In genomic region chr7:90409934-90410333, GRCm38 (mm10) we compare ENCODE assay signal across 1 mouse cellular context.
TF ChIP-seq lines count a peak whose summit lies in the region.

No protein-coding gene starts in this region.

TF ChIP-seq in CH12.LX, 34 proteins besides CTCF, POLR2A, EP300 and RAD21 (continued from another document):
- TF ChIP-seq CHD2 (IDR thresholded peaks at IDR 0.05; ENCODE audit: low read length) (no peak), KAT2A (IDR thresholded peaks at IDR 0.05; ENCODE audit: insufficient replicate concordance, low read length) (no peak), MEF2A (IDR thresholded peaks at IDR 0.05; ENCODE audit: borderline replicate concordance, low read depth, low read length) (no peak), NRF1 (IDR thresholded peaks at IDR 0.05; ENCODE audit: low read depth, low read length) (no peak), MAFK (IDR thresholded peaks at IDR 0.05; ENCODE audit: insufficient replicate concordance, low read length) (no peak), UBTF (IDR thresholded peaks at IDR 0.05; ENCODE audit: low read depth, low read length) (no peak), PAX5 (IDR thresholded peaks at IDR 0.05; ENCODE audit: low read length) (no peak), ETS1 (conservative IDR thresholded peaks at IDR 0.05; ENCODE audit: low read depth, low read length) (no peak), JUND (conservative IDR thresholded peaks at IDR 0.05; ENCODE audit: low read depth, low read length) (peak; percentile 44; the same call in 1 of the 2 replicates), ELF1 (IDR thresholded peaks at IDR 0.05; ENCODE audit: low read depth, low read length) (0 out of 2 replicates have a peak, but pooled peaks have one; percentile 21), SMC3 (IDR thresholded peaks at IDR 0.05; ENCODE audit: low read depth, low read length) (peak; percentile 90), ZNF384 (IDR thresholded peaks at IDR 0.05; ENCODE audit: low read depth, low read length) (peak; percentile 24; the same call in 1 of the 2 replicates), USF2 (conservative IDR thresholded peaks at IDR 0.05; ENCODE audit: low read depth, low read length) (no peak), MAZ (IDR thresholded peaks at IDR 0.05; ENCODE audit: low read depth, low read length) (0 out of 2 replicates have a peak, but pooled peaks have one; percentile 54), TCF12 (IDR thresholded peaks at IDR 0.05; ENCODE audit: low read depth, low read length) (0 out of 2 replicates have a peak, but pooled peaks have one; percentile 38), JUN (IDR thresholded peaks at IDR 0.05; ENCODE audit: insufficient read depth, low read depth, low read length) (peak; percentile 21; the same call in 1 of the 2 replicates), ZMIZ1 (IDR thresholded peaks at IDR 0.05; ENCODE audit: low read depth, low read length) (no peak)
TF ChIP-seq in CH12.LX: peak in this region for 14.
